16 mouse cellular contexts compared by ENCODE assay signal in genomic region chr2:168579601-168580130, GRCm38 (mm10). TPM values are rescaled to one million over a fixed set of nuclear protein-coding genes. Genes with fewer than 3 reads are reported as not detected.
DNase-seq lines count a peak whose midpoint lies in the region; ATAC-seq and TF ChIP-seq lines count a peak whose summit lies in the region.
"Had no signal": no experiment of that assay in that cellular context is flagged by ENCODE, and none has a peak within 500 bp of the region (broad histone marks: within the 10 kb centered on the region; RNA-seq: fewer than 3 reads in every experiment).

No protein-coding gene starts in this region.

- no peak for DNase-seq in heart, adult 2 months
- no peak for DNase-seq in heart, postnatal 36 days
- DNase-seq in kidney, adult 11 months = no peak
- peak; percentile 58 for DNase-seq in induced T-regulatory cell, adult 2 months (ENCODE audit: low read depth)
- DNase-seq in stomach, postnatal 0 days (ENCODE audit: low spot score) = no peak
- DNase-seq in spleen, postnatal 4 days (ENCODE audit: low spot score in 2 of 2) = no peak
- DNase-seq in urinary bladder, adult 2 months (ENCODE audit: low spot score) = no peak
- DNase-seq: adrenal gland, adult 8-10 months; cerebellum, adult 8-10 months; kidney, postnatal 14 days; lung, postnatal 10 days had no signal

- TF ChIP-seq CTCF in heart, adult 2 months (IDR thresholded peaks at IDR 0.05) = no peak
- no peak for TF ChIP-seq CTCF in stomach, postnatal 0 days (IDR thresholded peaks at IDR 0.05; ENCODE audit: low read depth)

- no peak for TF ChIP-seq EP300 in heart, adult 2 months (IDR thresholded peaks at IDR 0.05; ENCODE audit: insufficient read depth, low read depth, low read length)
- no peak for TF ChIP-seq EP300 in stomach, postnatal 0 days (optimal IDR thresholded peaks at IDR 0.05)

- no peak for TF ChIP-seq POLR2A in heart, adult 2 months (IDR thresholded peaks at IDR 0.05; ENCODE audit: insufficient read depth, low read depth, low read length)

- ATAC-seq in kidney, embryonic 15.5 days (replicated peaks; ENCODE audit: low FRiP score) = no peak
- no peak for ATAC-seq in stomach, postnatal 0 days (ENCODE audit: low FRiP score, low TSS enrichment)
- ATAC-seq: intestine, embryonic 16.5 days; liver, embryonic 12.5 days had no signal

- 69% methylated on average over 15 of the region's 15 CpGs for WGBS in heart, adult 2 months
- WGBS in kidney, embryonic 15.5 days = 73% methylated on average over 15 of the region's 15 CpGs
- 59% methylated on average over 15 of the region's 15 CpGs for WGBS in stomach, postnatal 0 days

- peak overlapping the region; percentile 33 for H3K27ac ChIP-seq in heart, adult 2 months
- H3K27ac ChIP-seq in kidney, embryonic 15.5 days = 0 out of 2 replicates have a peak overlapping the region, but pooled peaks have one; percentile 89
- H3K27ac ChIP-seq in stomach, postnatal 0 days (replicated peaks) = 0 out of 2 replicates have a peak overlapping the region, but pooled peaks have one; percentile 13
- H3K27ac ChIP-seq: liver, embryonic 12.5 days; midbrain, embryonic 12.5 days had no signal

- H3K4me3 ChIP-seq in heart, adult 2 months = no peak overlapping the region
- no peak overlapping the region for H3K4me3 ChIP-seq in kidney, embryonic 15.5 days (replicated peaks)
- no peak overlapping the region for H3K4me3 ChIP-seq in stomach, postnatal 0 days (ENCODE audit: low read depth, low read length)
- H3K4me3 ChIP-seq: liver, embryonic 12.5 days; midbrain, embryonic 12.5 days had no signal

- H3K36me3 ChIP-seq in heart, adult 2 months (ENCODE audit: control insufficient read depth, insufficient read depth, low read length) = no peaks in the 10 kb centered on the region
- no peaks in the 10 kb centered on the region for H3K36me3 ChIP-seq in kidney, embryonic 15.5 days
- no peaks in the 10 kb centered on the region for H3K36me3 ChIP-seq in stomach, postnatal 0 days (ENCODE audit: control insufficient read depth, insufficient read depth, low read length)
- H3K36me3 ChIP-seq: G1E; liver, embryonic 12.5 days; midbrain, embryonic 12.5 days had no signal

- no peak overlapping the region for H3K4me2 ChIP-seq in kidney, embryonic 15.5 days
- H3K4me2 ChIP-seq in stomach, postnatal 0 days (replicated peaks; ENCODE audit: low read depth) = no peak overlapping the region
- H3K4me2 ChIP-seq: midbrain, embryonic 12.5 days had no signal

- intact Hi-C loops in heart, adult 2 months (cut with DNase I) = no loop called here
- intact Hi-C loops in heart, postnatal 36 days (cut with DNase I) = no loop called here

- no peaks in the 10 kb centered on the region for H3K27me3 ChIP-seq in heart, adult 2 months (ENCODE audit: control insufficient read depth, insufficient read depth, low read length)
- H3K27me3 ChIP-seq in kidney, embryonic 15.5 days = no peaks in the 10 kb centered on the region
- H3K27me3 ChIP-seq in stomach, postnatal 0 days (ENCODE audit: control insufficient read depth, insufficient read depth, low read length) = no peaks in the 10 kb centered on the region

- no peaks in the 10 kb centered on the region for H3K9me3 ChIP-seq in kidney, embryonic 15.5 days (replicated peaks)
- H3K9me3 ChIP-seq in stomach, postnatal 0 days (ENCODE audit: control insufficient read depth, low read length) = no peaks in the 10 kb centered on the region
- H3K9me3 ChIP-seq: liver, embryonic 12.5 days; midbrain, embryonic 12.5 days had no signal

- H3K79me2 ChIP-seq in heart, adult 2 months (replicated peaks; ENCODE audit: control insufficient read depth, insufficient read depth, low read length) = no peaks in the 10 kb centered on the region; the same call in 1 of the 2 replicates

- peaks cover 14% of the 10 kb centered on the region for H3K4me1 ChIP-seq in heart, adult 2 months (ENCODE audit: control insufficient read depth, insufficient read depth, low read length)
- peaks cover 86% of the 10 kb centered on the region for H3K4me1 ChIP-seq in kidney, embryonic 15.5 days
- H3K4me1 ChIP-seq in stomach, postnatal 0 days (replicated peaks; ENCODE audit: control insufficient read depth, insufficient read depth) = 0 out of 2 replicates have a peak, but pooled peaks cover 2% of the 10 kb centered on the region

- H3K9ac ChIP-seq in heart, adult 2 months (ENCODE audit: low read depth, low read length) = no peak overlapping the region
- H3K9ac ChIP-seq in kidney, embryonic 15.5 days = no peak overlapping the region
- no peak overlapping the region for H3K9ac ChIP-seq in stomach, postnatal 0 days (ENCODE audit: low read length)
- H3K9ac ChIP-seq: liver, embryonic 12.5 days; midbrain, embryonic 12.5 days had no signal

RNA-seq across cellular contexts. Expression of gene Nfatc2, which starts 21.8 kb away (rescaled TPM):
- total RNA-seq in heart, adult 2 months (2021) = 10 to 100 TPM; 11.2 to 18.3 TPM
- 10.2 and 12.8 TPM in 2 replicates for polyA plus RNA-seq in heart, adult 2 months (2012; rRNA removed)
- 10 to 100 TPM; 16.2 to 18.1 TPM for total RNA-seq in heart, postnatal 36 days (2021)
- polyA plus RNA-seq in kidney, embryonic 15.5 days (2015; fragmentation: Nextera tagmentation; extraction: Ambion mirVana) = 2.5 and 2.6 TPM in 2 replicates
- 2.0 and 2.2 TPM in 2 replicates for polyA plus RNA-seq in stomach, postnatal 0 days (2015; fragmentation: Nextera tagmentation; extraction: Ambion mirVana)
- 2.4 and 4.9 TPM in 2 replicates for polyA plus RNA-seq in urinary bladder, adult 2 months (2012; rRNA removed)
- polyA plus RNA-seq: G1E had no signal

Comparison
In these comparisons a context has a peak if more than half of its experiments do, and no peak if none do; other contexts are left out.
1. H3K27ac ChIP-seq: peak in every context shown above with its lines; median percentile 89 in kidney, embryonic 15.5 days; 33 in heart, adult 2 months; 13 in stomach, postnatal 0 days.